Mouse (Mus musculus) olfactory bulb, adult 2 months (tissue): ENCODE data around the gene Fnbp4. TPM values are rescaled to one million over a fixed set of nuclear protein-coding genes. Genes with fewer than 3 reads are reported as not detected.
A peak's percentile ranks its signal among the peaks of the same experiment; 100 is the strongest.

Experiments
- H3K27ac ChIP-seq: fragments of 200-500 bp; 2 replicates; pipeline ENCODE4 v1.5.1; 2012; ENCODE audit warnings: low read depth, low read length; ENCODE audit not compliant: insufficient read depth
- H3K4me1 ChIP-seq: fragments of 200-500 bp; 2 replicates; pipeline ENCODE4 v1.6.1; 2012; ENCODE audit warnings: low read length; ENCODE audit not compliant: control insufficient read depth, insufficient read depth
- H3K4me3 ChIP-seq: fragments of 200-500 bp; 2 replicates; pipeline ENCODE4 v1.5.1; 2012; ENCODE audit warnings: mild to moderate bottlenecking, low read depth, low read length, moderate library complexity; ENCODE audit not compliant: insufficient read depth
- CTCF ChIP-seq: fragments of 200-500 bp; IDR thresholded peaks from 2 replicates; pipeline ENCODE4 v1.5.1; 2012; ENCODE audit warnings: low read depth, mild to moderate bottlenecking, low read length, moderate library complexity; ENCODE audit not compliant: insufficient read depth
- POLR2A ChIP-seq: fragments of 200-500 bp; IDR thresholded peaks from 2 replicates; pipeline ENCODE4 v1.6.1; 2012; ENCODE audit warnings: mild to moderate bottlenecking, low read depth, low read length, moderate library complexity; ENCODE audit not compliant: insufficient read depth
- WGBS: fragments of 180-500 bp; shearing (Covaris S2); methylation state at CpG from one replicate; pipeline ENCODE4 v1.1.7; 2018; 5-methylcytosine and 5-hydroxymethylcytosine counted together
- polyA plus RNA-seq: library from polyadenylated mRNA; stranded (reverse); fragments of >200 nt; gene quantifications from 2 replicates; pipeline ENCODE4 v1.2.4, GENCODE M21; 2012; ENCODE audit warnings: low replicate concordance; ENCODE audit not compliant: missing spikeins, insufficient read depth, insufficient read length

Gene Fnbp4
- 360 TPM in 1 of 2 replicates, not detected in the other for polyA plus RNA-seq

- H3K27ac ChIP-seq = peak within 1 kb of the TSS; percentile 86
- peak within 1 kb of the TSS; percentile 94 for H3K4me3 ChIP-seq
- peak; percentile 74 for TF ChIP-seq POLR2A
- no peak for TF ChIP-seq CTCF
- H3K4me1 ChIP-seq = peaks cover 4% of the 10 kb centered on the region; the same call in 1 of the 2 replicates
- under 1% methylated on average over 44 of the region's 44 CpGs for WGBS
These were observed at the start of gene Fnbp4 for GRCm38 (mm10) chr2:90745053-90745678. Gene Fnbp4 (plus strand): TSS chr2:90745370.

- H3K27ac ChIP-seq = no peak overlapping the region
- no peak overlapping the region for H3K4me3 ChIP-seq
- no peaks in the 10 kb centered on the region for H3K4me1 ChIP-seq
- no peak for TF ChIP-seq POLR2A
- TF ChIP-seq CTCF = no peak
- WGBS = 91% methylated on average over 4 of the region's 4 CpGs
These were observed 44.2 kb upstream of the Fnbp4 start for GRCm38 (mm10) chr2:90700943-90701342.

- TF ChIP-seq CTCF (no peak), POLR2A (no peak)
- 22% methylated on average over 1 of the region's 1 CpGs for WGBS
These were observed 36.6 kb upstream of the Fnbp4 start for GRCm38 (mm10) chr2:90708548-90708947.

GRCm38 (mm10) chr2:90715555-90716092 is 29.5 kb upstream of the Fnbp4 start:
- H3K4me3 ChIP-seq = no peak overlapping the region
- no peaks in the 10 kb centered on the region for H3K4me1 ChIP-seq
- TF ChIP-seq POLR2A = no peak
- no peak for TF ChIP-seq CTCF
- WGBS = 94% methylated on average over 7 of the region's 7 CpGs
- no peak overlapping the region for H3K27ac ChIP-seq

More at GRCm38 (mm10) chr2:90708548-90708947, 36.6 kb upstream of the Fnbp4 start:
- Histone ChIP-seq H3K27ac (no peak overlapping the region), H3K4me1 (no peaks in the 10 kb centered on the region), H3K4me3 (no peak overlapping the region)

GRCm38 (mm10) chr2:90717366-90717765 is 27.8 kb upstream of the Fnbp4 start:
- no peaks in the 10 kb centered on the region for H3K4me1 ChIP-seq
- 84% methylated on average over 4 of the region's 4 CpGs for WGBS
- TF ChIP-seq CTCF (no peak), POLR2A (no peak)

GRCm38 (mm10) chr2:90717948-90718347 is 27.2 kb upstream of the Fnbp4 start:
- Histone ChIP-seq H3K27ac (no peak overlapping the region), H3K4me1 (no peaks in the 10 kb centered on the region), H3K4me3 (no peak overlapping the region)
- WGBS = 27% methylated on average over 5 of the region's 5 CpGs
- TF ChIP-seq CTCF (no peak), POLR2A (no peak)

More at GRCm38 (mm10) chr2:90717366-90717765, 27.8 kb upstream of the Fnbp4 start:
- Histone ChIP-seq H3K4me3 (no peak overlapping the region), H3K27ac (no peak overlapping the region)

- Histone ChIP-seq H3K27ac (no peak overlapping the region), H3K4me1 (no peaks in the 10 kb centered on the region), H3K4me3 (no peak overlapping the region)
- no peak for TF ChIP-seq CTCF
- TF ChIP-seq POLR2A = no peak
- 97% methylated on average over 3 of the region's 3 CpGs for WGBS
These were observed 18.4 kb upstream of the Fnbp4 start for GRCm38 (mm10) chr2:90726818-90727217.

- H3K4me3 ChIP-seq = no peak overlapping the region
- no peak overlapping the region for H3K27ac ChIP-seq
- WGBS = 87% methylated on average over 11 of the region's 11 CpGs
- TF ChIP-seq POLR2A (no peak), CTCF (no peak)
- no peaks in the 10 kb centered on the region for H3K4me1 ChIP-seq
These were observed 9.8 kb upstream of the Fnbp4 start for GRCm38 (mm10) chr2:90735326-90735725.

- TF ChIP-seq CTCF (no peak), POLR2A (no peak)
- no peak overlapping the region for H3K27ac ChIP-seq
- H3K4me1 ChIP-seq = no peaks in the 10 kb centered on the region
- WGBS = 92% methylated on average over 3 of the region's 3 CpGs
- no peak overlapping the region for H3K4me3 ChIP-seq
These were observed 6.4 kb upstream of the Fnbp4 start for GRCm38 (mm10) chr2:90738801-90739200.
